Mouse (Mus musculus): Measurements from ENCODE around the gene A930033H14Rik.

DNA sequence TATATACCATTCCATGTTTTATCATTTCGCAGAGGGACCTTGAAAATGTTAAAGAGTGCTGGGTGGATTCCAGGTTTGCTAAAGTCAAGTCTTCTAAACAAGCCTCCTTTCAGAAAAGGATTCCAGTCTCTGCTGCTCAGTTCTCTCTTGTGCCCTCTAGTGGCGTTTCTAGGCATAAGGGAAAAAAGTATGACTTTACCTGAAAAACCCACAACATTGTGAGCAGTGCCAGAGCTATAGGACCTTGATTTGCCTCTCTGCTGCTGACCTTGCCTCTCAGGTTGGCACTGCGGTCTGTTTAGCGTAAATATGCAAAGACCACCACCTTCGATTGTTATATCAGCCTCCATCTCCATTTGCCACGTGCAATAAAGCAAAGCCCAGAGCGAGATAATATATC, 47.8 kb downstream of the A930033H14Rik start:
- TF ChIP-seq POLR2A (IDR thresholded peaks at IDR 0.05; ENCODE audit: control insufficient read depth, low read depth, low read length) (no peak), CTCF (IDR thresholded peaks at IDR 0.05; ENCODE audit: control insufficient read depth, insufficient read depth, insufficient replicate concordance, low read depth, low read length) (peak; percentile 19; the same call in 1 of the 2 replicates)
